Mouse (Mus musculus): ENCODE measurements at regions not wholly inside any gene's neighbourhood (a gene's known extent, or its start where the extent isn't known, plus 50 kb on each side); places are given as distances from the start of the nearest gene placed in this dataset.

DNA sequence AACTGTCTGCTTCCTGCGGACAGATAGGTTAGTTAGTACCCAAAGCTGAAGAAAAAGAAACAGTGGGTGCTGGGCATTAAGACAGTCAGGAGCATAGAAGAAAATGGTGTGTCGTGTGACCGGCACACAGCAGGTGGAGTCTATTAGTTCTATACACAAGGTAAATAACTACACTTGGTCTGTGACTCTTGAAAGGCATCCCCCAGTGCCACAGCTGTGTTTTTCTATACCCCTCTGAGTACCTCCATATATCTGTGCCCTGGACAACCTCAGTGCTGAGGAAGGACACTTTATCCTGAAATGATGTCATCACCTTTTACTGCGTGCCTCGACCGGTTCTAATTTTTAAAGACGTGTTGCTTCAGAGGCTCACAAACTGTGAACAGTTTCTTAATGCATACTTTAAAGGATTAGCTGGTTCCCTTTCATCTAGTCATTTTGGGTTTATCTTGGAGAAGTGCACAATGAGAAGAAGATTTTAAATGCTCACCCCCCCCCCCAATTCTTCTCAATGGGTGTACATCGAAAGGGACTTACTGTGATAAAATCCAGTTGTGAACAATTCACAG, 666.1 kb downstream of the Pkhd1 start:
- peak; percentile 41 for DNase-seq (ENCODE audit: low spot score)

DNA sequence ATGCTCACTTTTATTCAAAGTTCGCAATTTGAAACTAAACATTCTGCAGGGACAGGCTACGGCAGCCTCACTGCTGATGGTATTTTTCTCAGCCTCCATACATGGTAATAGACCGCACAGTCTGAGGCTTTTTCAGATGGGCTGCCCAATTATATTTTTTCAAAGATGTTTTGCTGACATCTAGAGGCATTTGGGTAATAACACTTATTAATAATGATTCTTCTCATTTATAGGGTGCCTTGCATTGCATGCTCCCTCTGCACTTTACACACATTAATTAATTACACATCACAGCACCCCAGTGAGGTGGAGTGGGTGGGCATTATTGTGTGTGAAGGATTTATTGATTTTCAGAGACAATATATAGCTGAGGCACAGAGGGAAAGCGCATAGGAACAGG, 644.5 kb downstream of the Pkhd1 start:
- DNase-seq (ENCODE audit: low spot score) = no peak

DNA sequence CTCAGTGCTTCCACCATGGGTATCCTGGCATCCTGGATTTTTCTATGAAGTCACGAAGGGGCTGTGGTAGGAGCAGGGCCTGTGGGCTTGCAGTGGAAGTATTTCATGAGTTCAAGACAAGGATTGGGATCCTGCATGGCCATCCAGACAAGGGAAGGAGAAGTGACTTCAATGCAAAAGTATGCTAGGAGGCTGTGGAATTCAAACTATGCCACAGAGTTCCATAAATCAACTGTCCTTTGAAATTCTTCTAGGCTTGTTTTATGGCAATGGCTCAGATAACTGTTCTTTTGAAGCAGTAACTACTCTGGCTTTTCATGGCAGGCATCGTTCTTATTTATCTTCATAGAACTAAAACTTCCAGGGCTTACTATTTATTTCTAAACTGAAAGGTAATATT, 643.9 kb downstream of the Pkhd1 start:
- peak; percentile 57 for DNase-seq (ENCODE audit: low spot score)

DNA sequence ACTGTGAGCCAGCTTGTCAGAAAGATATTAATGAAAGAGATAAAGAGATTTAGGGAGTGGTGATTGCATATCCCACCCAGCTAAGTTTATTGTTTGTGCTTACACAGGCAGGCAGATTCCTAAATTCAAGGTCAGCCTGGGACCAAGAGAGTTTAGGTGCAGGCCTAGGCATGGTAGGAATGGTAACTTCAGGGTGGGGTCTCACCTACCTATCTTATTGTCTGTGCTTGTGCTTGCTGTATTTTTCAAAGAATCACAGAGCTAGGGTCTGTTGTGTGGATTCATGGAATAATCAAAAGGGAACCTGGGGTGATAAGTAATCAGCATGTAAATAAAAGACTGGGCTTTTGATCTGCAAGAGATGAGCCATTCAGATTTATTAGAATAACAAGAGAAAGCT, 642.4 kb downstream of the Pkhd1 start:
- DNase-seq (ENCODE audit: low spot score) = no peak

DNA sequence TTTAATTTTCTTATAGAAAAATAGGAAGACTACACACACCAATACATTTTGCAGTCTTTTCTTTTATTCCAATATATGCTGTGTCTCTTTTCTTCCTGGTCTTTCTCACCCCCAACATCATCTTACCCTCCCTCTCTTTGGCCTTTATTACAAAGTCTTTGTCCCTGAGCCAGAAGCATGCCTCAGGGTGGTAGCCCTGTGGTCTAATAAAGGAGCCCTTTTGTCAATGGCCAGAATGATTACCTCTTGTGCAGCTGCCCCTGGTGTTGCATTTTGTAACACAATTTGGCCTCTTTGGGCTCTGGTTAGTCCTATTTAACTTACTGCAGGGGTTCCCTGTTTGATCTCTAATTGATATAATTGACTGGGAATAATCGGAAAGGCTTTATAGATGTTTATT, 636.7 kb downstream of the Pkhd1 start:
- DNase-seq (ENCODE audit: low spot score) = peak; percentile 67

DNA sequence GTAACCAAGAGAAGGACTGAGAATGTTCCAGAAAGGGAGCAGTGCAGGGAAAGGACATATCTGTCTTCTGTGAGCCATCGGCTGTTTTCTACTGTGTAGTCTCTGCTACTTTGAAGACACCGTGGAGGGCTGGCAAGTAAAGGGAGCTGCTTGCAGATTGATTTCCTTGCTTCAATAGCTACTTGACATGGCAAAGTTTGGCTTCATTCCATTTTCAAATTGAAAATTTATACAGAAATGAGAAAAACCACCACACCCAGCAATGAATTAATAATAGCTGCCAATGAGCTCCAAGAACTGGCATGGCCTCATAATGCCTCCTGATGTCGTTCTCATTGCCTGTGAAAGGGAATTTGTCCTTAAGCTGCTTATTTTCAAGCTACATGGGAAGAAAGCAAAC, 635.1 kb downstream of the Pkhd1 start:
- DNase-seq (ENCODE audit: low spot score) = no peak

DNA sequence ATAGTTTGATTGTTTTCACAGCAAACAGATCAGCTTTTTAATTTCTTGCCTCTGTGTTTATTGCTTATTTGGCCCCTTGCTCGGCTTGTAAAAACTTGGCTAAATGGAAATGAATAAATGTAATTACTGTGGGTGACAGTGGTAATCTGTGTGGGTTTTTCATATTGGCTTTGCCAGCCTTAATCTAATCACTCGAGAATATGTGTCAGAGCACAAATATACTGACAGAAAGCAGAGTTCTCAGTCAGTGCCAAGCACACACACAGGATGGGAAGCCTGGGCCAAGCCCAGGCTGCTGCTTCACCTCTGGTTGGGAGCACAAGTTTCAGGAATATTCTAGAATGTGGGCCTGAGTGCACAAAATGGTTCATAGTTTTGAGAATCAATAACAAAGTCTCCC, 634.4 kb downstream of the Pkhd1 start:
- DNase-seq (ENCODE audit: low spot score) = no peak

DNA sequence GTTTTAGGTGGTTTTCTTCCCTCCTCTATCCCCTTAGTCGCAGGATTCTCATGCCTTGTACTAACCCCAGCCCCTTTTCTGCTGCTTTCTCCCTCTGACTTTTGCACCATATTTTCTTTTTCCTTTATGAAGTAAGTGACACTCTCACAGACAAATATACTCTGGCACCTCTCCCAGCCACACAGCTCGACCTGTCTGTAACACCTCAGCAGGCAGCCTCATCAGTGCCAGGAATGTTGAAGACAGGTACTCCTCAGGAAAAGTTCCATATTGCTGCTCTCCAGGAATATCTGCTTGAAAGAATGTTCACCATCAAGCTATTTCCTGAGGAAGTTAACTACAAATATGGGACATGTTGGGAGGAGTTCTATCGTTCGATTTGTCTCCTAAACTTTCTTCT, 627.9 kb downstream of the Pkhd1 start:
- no peak for DNase-seq (ENCODE audit: low spot score)

Measured in embryo, embryonic 10 days (tissue).